Mouse (Mus musculus) liver, postnatal 0 days (tissue): ENCODE measurements at regions not wholly inside any gene's neighbourhood (a gene's known extent, or its start where the extent isn't known, plus 50 kb on each side); places are given as distances from the start of the nearest gene placed in this dataset.

Source experiments
- ATAC-seq: fragments of 200-750 bp; cut with Nextera tagmentation; 2 replicates; pipeline ENCODE4 v1.8.0; 2017; ENCODE audit warnings: mild to moderate bottlenecking, moderate library complexity
- DNase-seq: peaks from one replicate; pipeline ENCODE4 v3.0.0-alpha.2; 2016
- H3K27ac ChIP-seq: fragments of 300-500 bp; sonication (generic); 2 replicates; pipeline ENCODE4 v1.5.1; 2014; ENCODE audit warnings: antibody characterized with exemption, moderate library complexity, mild to moderate bottlenecking, low read depth
- H3K27me3 ChIP-seq: fragments of 300-500 bp; sonication (generic); 2 replicates; pipeline ENCODE4 v1.6.1; 2014; ENCODE audit warnings: low read length, control low read depth, mixed read lengths; ENCODE audit not compliant: insufficient read depth
- H3K36me3 ChIP-seq: fragments of 300-500 bp; sonication (generic); replicated peaks from 2 replicates; pipeline ENCODE4 v1.6.1; 2014; ENCODE audit warnings: mild to moderate bottlenecking, control low read depth, low read length, moderate library complexity, mixed read lengths; ENCODE audit not compliant: insufficient read depth
- H3K4me1 ChIP-seq: fragments of 300-500 bp; sonication (generic); 2 replicates; pipeline ENCODE4 v1.6.1; 2014; ENCODE audit warnings: antibody characterized with exemption, mild to moderate bottlenecking, control low read depth; ENCODE audit not compliant: insufficient read depth
- H3K4me2 ChIP-seq: fragments of 300-500 bp; sonication (generic); 2 replicates; pipeline ENCODE4 v1.6.1; 2014; ENCODE audit warnings: low read depth, mild to moderate bottlenecking, low read length, moderate library complexity, mixed read lengths
- H3K4me3 ChIP-seq: fragments of 300-500 bp; sonication (generic); 2 replicates; pipeline ENCODE4 v1.5.1; 2014; ENCODE audit warnings: low read depth, low read length
- H3K9ac ChIP-seq: fragments of 300-500 bp; sonication (generic); replicated peaks from 2 replicates; pipeline ENCODE4 v1.6.1; 2014; ENCODE audit warnings: mild to moderate bottlenecking, moderate library complexity
- H3K9me3 ChIP-seq: fragments of 300-500 bp; sonication (generic); 2 replicates; pipeline ENCODE4 v1.6.1; 2016; ENCODE audit warnings: mild to moderate bottlenecking, control low read depth, low read length, mixed read lengths
- CTCF ChIP-seq: sonication (generic); IDR thresholded peaks from 2 replicates; pipeline ENCODE4 v1.5.1; 2016; ENCODE audit warnings: antibody characterized with exemption, low read depth
- EP300 ChIP-seq: IDR thresholded peaks from 2 replicates; pipeline ENCODE4 v1.6.1; 2016; ENCODE audit warnings: antibody characterized with exemption, low read depth, mild to moderate bottlenecking
- WGBS: fragments of 180-500 bp; shearing (Covaris S2); extraction: QIAGEN DNeasy Blood & Tissue Kit; methylation state at CpG from one replicate; pipeline ENCODE4 v1.1.7; 2014; ENCODE audit not compliant: insufficient replicate concordance; 5-methylcytosine and 5-hydroxymethylcytosine counted together

- Histone ChIP-seq H3K4me1 (no peaks in the 10 kb centered on the region), H3K9me3 (no peaks in the 10 kb centered on the region), H3K27me3 (no peaks in the 10 kb centered on the region), H3K4me3 (no peak overlapping the region), H3K27ac (no peak overlapping the region), H3K36me3 (no peaks in the 10 kb centered on the region), H3K9ac (no peak overlapping the region), H3K4me2 (no peak overlapping the region)
- TF ChIP-seq CTCF = no peak
- TF ChIP-seq EP300 = no peak
- 56% methylated on average over 1 of the region's 1 CpGs for WGBS
- DNase-seq = no peak
- no peak for ATAC-seq
These were observed 1161.9 kb upstream of the Adam24 start for GRCm38 (mm10) chr8:39512967-39513366.
